Mouse (Mus musculus) liver, embryonic 11.5 days (tissue): ENCODE data around the gene Kansl2. TPM values are rescaled to one million over a fixed set of nuclear protein-coding genes. Genes with fewer than 3 reads are reported as not detected.
A peak's percentile ranks its signal among the peaks of the same experiment; 100 is the strongest.

ENCODE experiments used
- ATAC-seq: fragments of 200-750 bp; cut with Nextera tagmentation; replicated peaks from 2 replicates; pipeline ENCODE4 v1.8.0; 2017; ENCODE audit warnings: moderate number of reproducible peaks, mild to moderate bottlenecking, moderate TSS enrichment, moderate library complexity; ENCODE audit not compliant: low FRiP score
- DNase-seq: peaks from one replicate; pipeline ENCODE4 v3.0.0-alpha.2; 2017; ENCODE audit warnings: low spot score
- H3K27ac ChIP-seq: fragments of 300-500 bp; sonication (generic); 2 replicates; pipeline ENCODE4 v1.5.1; 2014; ENCODE audit warnings: mild to moderate bottlenecking, low read depth, low read length, control low read depth
- H3K27me3 ChIP-seq: fragments of 300-500 bp; sonication (generic); replicated peaks from 2 replicates; pipeline ENCODE4 v1.6.1; 2014; ENCODE audit warnings: low read length, mixed read lengths; ENCODE audit not compliant: control insufficient read depth, insufficient read depth
- H3K36me3 ChIP-seq: fragments of 300-500 bp; sonication (generic); 2 replicates; pipeline ENCODE4 v1.6.1; 2014; ENCODE audit warnings: mild to moderate bottlenecking, low read length, moderate library complexity, mixed read lengths; ENCODE audit not compliant: control insufficient read depth, insufficient read depth
- H3K4me1 ChIP-seq: fragments of 300-500 bp; sonication (generic); replicated peaks from 2 replicates; pipeline ENCODE4 v1.6.1; 2014; ENCODE audit warnings: low read length, mixed read lengths; ENCODE audit not compliant: control insufficient read depth, insufficient read depth
- H3K4me2 ChIP-seq: fragments of 300-500 bp; sonication (generic); 2 replicates; pipeline ENCODE4 v1.6.1; 2014; ENCODE audit warnings: mild to moderate bottlenecking, control low read depth, moderate library complexity
- H3K4me3 ChIP-seq: fragments of 300-500 bp; sonication (generic); 2 replicates; pipeline ENCODE4 v1.5.1; 2014; ENCODE audit warnings: low read depth, low read length, control low read depth
- H3K9ac ChIP-seq: fragments of 300-500 bp; sonication (generic); 2 replicates; pipeline ENCODE4 v1.6.1; 2014; ENCODE audit warnings: low read depth, low read length, control low read depth
- H3K9me3 ChIP-seq: fragments of 300-500 bp; sonication (generic); 2 replicates; pipeline ENCODE4 v1.6.1; 2016; ENCODE audit warnings: low read length, inconsistent platforms, mixed read lengths; ENCODE audit not compliant: control insufficient read depth
- WGBS: fragments of 180-500 bp; shearing (Covaris S2); extraction: QIAGEN DNeasy Blood & Tissue Kit; methylation state at CpG from one replicate; pipeline ENCODE4 v1.1.7; 2014; 5-methylcytosine and 5-hydroxymethylcytosine counted together
- polyA plus RNA-seq: library from polyadenylated mRNA; unstranded; fragments of >200 nt; fragmentation: Nextera tagmentation; extraction: Ambion mirVana; gene quantifications from 2 replicates; pipeline ENCODE4 v1.2.1, GENCODE M21; 2014

The Kansl2 gene
- polyA plus RNA-seq, 1 experiment from 2014 or later: 92.6 TPM

DNA sequence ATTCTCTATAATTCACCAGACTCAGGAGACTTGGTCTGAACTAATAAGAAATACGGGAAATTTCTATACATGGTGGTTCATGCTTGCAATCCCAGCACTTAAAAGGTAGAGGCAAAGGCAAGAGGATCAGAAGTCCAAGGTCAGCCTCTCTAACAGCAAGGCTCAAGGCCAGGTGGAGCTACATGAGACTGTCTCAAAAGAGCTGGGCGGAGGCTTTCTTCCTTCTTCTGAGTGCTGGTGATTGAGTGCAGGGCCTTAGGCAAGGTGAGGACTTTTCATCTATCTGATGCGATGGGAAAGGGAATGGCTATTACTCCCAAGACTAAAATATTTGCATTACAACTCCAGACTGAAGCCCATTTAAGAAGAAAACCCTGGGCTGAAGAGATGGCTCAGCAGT lies 11.1 kb upstream of the Kansl2 start:
- ATAC-seq (no peak), DNase-seq (no peak)
- Histone ChIP-seq H3K4me2 (no peak overlapping the region), H3K9ac (no peak overlapping the region), H3K27me3 (no peaks in the 10 kb centered on the region), H3K4me1 (0 out of 2 replicates have a peak, but pooled peaks cover 9% of the 10 kb centered on the region), H3K4me3 (no peak overlapping the region), H3K9me3 (no peaks in the 10 kb centered on the region), H3K27ac (no peak overlapping the region), H3K36me3 (peaks cover 40% of the 10 kb centered on the region)
- 93% methylated on average over 3 of the region's 3 CpGs for WGBS

DNA sequence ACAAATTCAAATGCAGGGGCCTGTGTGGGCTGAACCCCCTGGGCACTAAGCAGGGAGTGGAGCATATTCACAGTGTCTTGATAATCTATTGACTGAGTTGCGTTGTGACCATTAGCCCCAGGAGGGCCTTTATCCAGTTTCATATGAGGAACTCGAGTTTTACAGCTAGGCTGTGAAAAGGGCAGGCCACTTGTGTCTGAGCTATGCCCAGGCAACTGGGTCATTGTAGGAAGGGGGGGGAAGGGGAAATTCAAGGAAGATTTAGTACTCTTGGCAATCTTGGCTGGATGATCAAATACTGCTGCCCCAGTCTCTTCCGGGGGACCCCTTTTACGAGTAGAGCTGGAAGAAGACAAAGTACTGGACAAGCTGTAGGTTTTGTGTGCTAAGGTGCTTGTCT lies 9.3 kb upstream of the Kansl2 start:
- no peak for ATAC-seq

DNA sequence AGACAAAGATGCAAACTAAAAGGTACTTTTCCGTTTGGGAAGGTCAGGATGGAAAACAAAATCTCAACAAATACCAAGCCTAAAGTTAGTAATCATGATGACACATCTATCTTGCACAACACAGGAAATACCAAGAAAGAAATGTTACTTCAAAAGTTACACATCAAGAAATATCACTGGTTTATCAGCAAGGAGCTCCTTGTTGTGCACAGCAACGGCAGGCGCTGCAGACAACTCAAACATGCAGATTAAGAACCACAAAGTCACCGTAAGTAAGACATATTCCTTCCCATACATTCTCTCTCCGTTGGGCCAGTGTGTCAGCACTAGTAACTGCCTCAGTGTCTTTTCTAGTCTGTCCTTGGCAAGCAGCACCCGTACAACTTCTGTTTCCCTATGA lies 7.0 kb upstream of the Kansl2 start:
- H3K4me2 ChIP-seq: no peak overlapping the region
- DNase-seq (no peak), ATAC-seq (no peak)
- no peak overlapping the region for H3K9ac ChIP-seq
- H3K27ac ChIP-seq: no peak overlapping the region
- 65% methylated on average over 6 of the region's 6 CpGs for WGBS
- H3K4me3 ChIP-seq: no peak overlapping the region
- H3K4me1 ChIP-seq: 0 out of 2 replicates have a peak, but pooled peaks cover 9% of the 10 kb centered on the region
- H3K27me3 ChIP-seq: no peaks in the 10 kb centered on the region
- no peaks in the 10 kb centered on the region for H3K9me3 ChIP-seq
- peaks cover 27% of the 10 kb centered on the region for H3K36me3 ChIP-seq

More for the DNA sequence above, 9.3 kb upstream of the Kansl2 start:
- H3K36me3 ChIP-seq: peaks cover 28% of the 10 kb centered on the region
- no peak overlapping the region for H3K4me2 ChIP-seq
- no peaks in the 10 kb centered on the region for H3K27me3 ChIP-seq
- H3K9ac ChIP-seq: no peak overlapping the region
- WGBS: 97% methylated on average over 4 of the region's 4 CpGs
- DNase-seq: no peak
- H3K4me1 ChIP-seq: 0 out of 2 replicates have a peak, but pooled peaks cover 9% of the 10 kb centered on the region
- H3K27ac ChIP-seq: no peak overlapping the region
- no peak overlapping the region for H3K4me3 ChIP-seq
- H3K9me3 ChIP-seq: no peaks in the 10 kb centered on the region

GRCm38 (mm10) chr15:98537923-98538322 lies 3.9 kb upstream of the Kansl2 start:
- H3K9ac ChIP-seq: no peak overlapping the region
- no peaks in the 10 kb centered on the region for H3K9me3 ChIP-seq
- no peak overlapping the region for H3K27ac ChIP-seq
- H3K4me2 ChIP-seq: no peak overlapping the region
- ATAC-seq (no peak), DNase-seq (no peak)
- 0 out of 2 replicates have a peak, but pooled peaks cover 9% of the 10 kb centered on the region for H3K4me1 ChIP-seq
- no peak overlapping the region for H3K4me3 ChIP-seq
- no peaks in the 10 kb centered on the region for H3K27me3 ChIP-seq
- H3K36me3 ChIP-seq: peaks cover 2% of the 10 kb centered on the region
- 69% methylated on average over 4 of the region's 4 CpGs for WGBS

DNA sequence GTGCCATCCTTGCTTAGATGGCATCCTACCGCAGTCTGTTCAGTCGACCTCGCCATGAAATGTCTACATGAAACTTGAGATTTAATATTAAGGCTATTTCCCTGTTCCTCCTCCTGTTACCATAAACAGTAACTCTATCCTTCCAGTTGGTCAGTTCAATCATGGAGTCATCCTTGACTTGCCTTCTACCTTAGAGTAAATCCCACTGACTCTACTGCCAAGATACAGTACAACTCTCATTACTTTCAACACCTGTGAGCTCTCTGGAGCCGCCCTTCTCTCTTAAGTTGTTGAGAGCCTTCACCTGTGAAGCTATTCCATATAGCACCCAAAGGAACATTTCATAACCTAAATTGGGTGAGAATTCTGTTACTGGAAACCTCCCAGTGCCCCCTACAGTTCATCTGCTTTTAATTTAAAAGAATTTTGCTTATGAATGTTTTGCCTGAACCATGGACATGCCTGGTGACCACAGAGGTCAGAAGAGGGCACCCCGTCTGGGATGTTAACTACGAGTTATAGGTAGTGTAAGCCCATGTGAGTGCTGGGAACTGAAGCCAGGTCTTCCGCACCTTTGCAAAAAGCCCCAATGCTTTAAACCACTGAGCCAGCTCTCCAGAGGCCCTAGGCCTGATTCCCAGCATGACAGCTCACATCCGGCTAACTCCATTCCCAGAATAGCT lies 2.9 kb upstream of the Kansl2 start:
- no peaks in the 10 kb centered on the region for H3K9me3 ChIP-seq
- no peaks in the 10 kb centered on the region for H3K27me3 ChIP-seq
- H3K9ac ChIP-seq: no peak overlapping the region
- 88% methylated on average over 8 of the region's 8 CpGs for WGBS
- no peak overlapping the region for H3K27ac ChIP-seq
- H3K4me1 ChIP-seq: peaks cover 13% of the 10 kb centered on the region
- no peak overlapping the region for H3K4me3 ChIP-seq
- no peak for DNase-seq
- H3K4me2 ChIP-seq: no peak overlapping the region
- peaks cover under 1% of the 10 kb centered on the region for H3K36me3 ChIP-seq
- ATAC-seq: no peak

GRCm38 (mm10) chr15:98535921-98536320 lies 1.9 kb upstream of the Kansl2 start:
- H3K36me3 ChIP-seq: peaks cover 6% of the 10 kb centered on the region
- H3K4me3 ChIP-seq: no peak overlapping the region
- WGBS: 85% methylated on average over 4 of the region's 4 CpGs
- H3K4me1 ChIP-seq: peaks cover 9% of the 10 kb centered on the region
- no peak for DNase-seq
- H3K9ac ChIP-seq: no peak overlapping the region
- no peak overlapping the region for H3K4me2 ChIP-seq
- no peaks in the 10 kb centered on the region for H3K27me3 ChIP-seq
- no peaks in the 10 kb centered on the region for H3K9me3 ChIP-seq
- H3K27ac ChIP-seq: no peak overlapping the region
- no peak for ATAC-seq

GRCm38 (mm10) chr15:98533035-98533531 lies 981 bp downstream of the Kansl2 start:
- Histone ChIP-seq H3K27me3 (no peaks in the 10 kb centered on the region), H3K27ac (peak overlapping the region; percentile 96), H3K9ac (peak overlapping the region; percentile 94), H3K4me2 (peak overlapping the region; percentile 88), H3K9me3 (no peaks in the 10 kb centered on the region), H3K4me1 (peaks cover 7% of the 10 kb centered on the region), H3K4me3 (peak overlapping the region; percentile 91), H3K36me3 (peaks cover 20% of the 10 kb centered on the region)
- ATAC-seq: no peak
- under 1% methylated on average over 18 of the region's 18 CpGs for WGBS
- peak; percentile 59 for DNase-seq

GRCm38 (mm10) chr15:98532281-98532680 lies 1.8 kb downstream of the Kansl2 start:
- no peaks in the 10 kb centered on the region for H3K27me3 ChIP-seq
- H3K9ac ChIP-seq: peak overlapping the region; percentile 94
- peaks cover 28% of the 10 kb centered on the region for H3K36me3 ChIP-seq
- DNase-seq: no peak
- peak overlapping the region; percentile 88 for H3K4me2 ChIP-seq
- H3K4me1 ChIP-seq: peaks cover 7% of the 10 kb centered on the region
- WGBS: 15% methylated on average over 5 of the region's 5 CpGs
- peak overlapping the region; percentile 91 for H3K4me3 ChIP-seq
- H3K9me3 ChIP-seq: no peaks in the 10 kb centered on the region
- ATAC-seq: no peak
- H3K27ac ChIP-seq: 0 out of 2 replicates have a peak overlapping the region, but pooled peaks have one; percentile 19

GRCm38 (mm10) chr15:98528066-98528563 lies 5.9 kb downstream of the Kansl2 start:
- no peaks in the 10 kb centered on the region for H3K27me3 ChIP-seq
- DNase-seq (no peak), ATAC-seq (no peak)
- H3K4me2 ChIP-seq: no peak overlapping the region
- H3K4me3 ChIP-seq: no peak overlapping the region
- no peak overlapping the region for H3K27ac ChIP-seq
- WGBS: 88% methylated on average over 5 of the region's 5 CpGs
- H3K9me3 ChIP-seq: no peaks in the 10 kb centered on the region
- peaks cover 40% of the 10 kb centered on the region for H3K36me3 ChIP-seq
- peaks cover 13% of the 10 kb centered on the region for H3K4me1 ChIP-seq
- H3K9ac ChIP-seq: no peak overlapping the region
